In genomic region chr10:105523405-105524088, GRCm38 (mm10) we compare ENCODE assay signal across 7 mouse cellular contexts. TPM values are rescaled to one million over a fixed set of nuclear protein-coding genes. Genes with fewer than 3 reads are reported as not detected.
DNase-seq lines count a peak whose midpoint lies in the region; ATAC-seq lines count a peak whose summit lies in the region.

No protein-coding gene starts in this region.

- H3K27me3 ChIP-seq in hindbrain, embryonic 10.5 days (ENCODE audit: insufficient read depth, poor library complexity, severe bottlenecking), result no peaks in the 10 kb centered on the region
- H3K27me3 ChIP-seq in hindbrain, embryonic 11.5 days (ENCODE audit: control insufficient read depth, insufficient read depth, low read length), result no peaks in the 10 kb centered on the region
- no peaks in the 10 kb centered on the region for H3K27me3 ChIP-seq in neural tube, embryonic 13.5 days
- no peaks in the 10 kb centered on the region for H3K27me3 ChIP-seq in hindbrain, embryonic 16.5 days (replicated peaks; ENCODE audit: control insufficient read depth, insufficient read depth, low read length)
- no peaks in the 10 kb centered on the region for H3K27me3 ChIP-seq in stomach, embryonic 16.5 days (ENCODE audit: control insufficient read depth, insufficient read depth, low read length)

- ATAC-seq in hindbrain, embryonic 11.5 days (ENCODE audit: low FRiP score), result no peak
- ATAC-seq in neural tube, embryonic 13.5 days (ENCODE audit: low read depth), result 0 out of 2 replicates have a peak, but pooled peaks have one; percentile 38
- peak; percentile 25; the same call in 1 of the 2 replicates for ATAC-seq in hindbrain, embryonic 16.5 days
- peak; percentile 92 for ATAC-seq in stomach, embryonic 16.5 days (ENCODE audit: insufficient read depth, low FRiP score)

- H3K9me3 ChIP-seq in hindbrain, embryonic 10.5 days, result no peaks in the 10 kb centered on the region
- no peaks in the 10 kb centered on the region for H3K9me3 ChIP-seq in hindbrain, embryonic 11.5 days (ENCODE audit: control insufficient read depth, low read length)
- H3K9me3 ChIP-seq in neural tube, embryonic 13.5 days, result no peaks in the 10 kb centered on the region
- H3K9me3 ChIP-seq in hindbrain, embryonic 16.5 days (ENCODE audit: control insufficient read depth, low read length), result no peaks in the 10 kb centered on the region
- H3K9me3 ChIP-seq in stomach, embryonic 16.5 days (replicated peaks; ENCODE audit: control insufficient read depth, low read length), result no peaks in the 10 kb centered on the region

- 78% methylated on average over 8 of the region's 8 CpGs for WGBS in hindbrain, embryonic 10.5 days
- 72% methylated on average over 8 of the region's 8 CpGs for WGBS in hindbrain, embryonic 11.5 days
- 36% methylated on average over 8 of the region's 8 CpGs for WGBS in neural tube, embryonic 13.5 days
- WGBS in hindbrain, embryonic 16.5 days, result 58% methylated on average over 8 of the region's 8 CpGs
- WGBS in stomach, embryonic 16.5 days, result 25% methylated on average over 8 of the region's 8 CpGs

- no peak overlapping the region for H3K4me2 ChIP-seq in hindbrain, embryonic 11.5 days (replicated peaks; ENCODE audit: low read depth, low read length)
- H3K4me2 ChIP-seq in neural tube, embryonic 13.5 days, result 0 out of 2 replicates have a peak overlapping the region, but pooled peaks have one; percentile 9
- H3K4me2 ChIP-seq in hindbrain, embryonic 16.5 days (ENCODE audit: low read length), result no peak overlapping the region
- peak overlapping the region; percentile 40 for H3K4me2 ChIP-seq in stomach, embryonic 16.5 days (ENCODE audit: low read depth, low read length)

- H3K9ac ChIP-seq in hindbrain, embryonic 11.5 days (ENCODE audit: low read depth, low read length), result no peak overlapping the region
- H3K9ac ChIP-seq in neural tube, embryonic 13.5 days, result no peak overlapping the region
- no peak overlapping the region for H3K9ac ChIP-seq in hindbrain, embryonic 16.5 days (ENCODE audit: low read depth, low read length)
- H3K9ac ChIP-seq in stomach, embryonic 16.5 days (ENCODE audit: low read length), result 0 out of 2 replicates have a peak overlapping the region, but pooled peaks have one; percentile 31

- DNase-seq in hindbrain, embryonic 10.5 days (ENCODE audit: low spot score), result no peak
- no peak for DNase-seq in hindbrain, embryonic 11.5 days (ENCODE audit: low spot score)
- DNase-seq in neural tube, embryonic 10.5 days (ENCODE audit: extremely low spot score, low spot score), result no peak
- DNase-seq in testis, postnatal 14 days (ENCODE audit: low spot score), result no peak

- 0 out of 2 replicates have a peak overlapping the region, but pooled peaks have one; percentile 23 for H3K27ac ChIP-seq in hindbrain, embryonic 10.5 days
- no peak overlapping the region; the same call in 1 of the 2 replicates for H3K27ac ChIP-seq in hindbrain, embryonic 11.5 days (ENCODE audit: low read depth, low read length)
- peak overlapping the region; percentile 65 for H3K27ac ChIP-seq in neural tube, embryonic 13.5 days (replicated peaks)
- H3K27ac ChIP-seq in hindbrain, embryonic 16.5 days (ENCODE audit: low read depth, low read length), result no peak overlapping the region
- H3K27ac ChIP-seq in stomach, embryonic 16.5 days (ENCODE audit: low read length), result peak overlapping the region; percentile 91

- peaks cover 7% of the 10 kb centered on the region; the same call in 1 of the 2 replicates for H3K4me1 ChIP-seq in hindbrain, embryonic 10.5 days (replicated peaks)
- no peaks in the 10 kb centered on the region for H3K4me1 ChIP-seq in hindbrain, embryonic 11.5 days (replicated peaks; ENCODE audit: control insufficient read depth, insufficient read depth, low read length)
- peaks cover 29% of the 10 kb centered on the region for H3K4me1 ChIP-seq in neural tube, embryonic 13.5 days (replicated peaks)
- H3K4me1 ChIP-seq in hindbrain, embryonic 16.5 days (ENCODE audit: control insufficient read depth, insufficient read depth, low read depth, low read length), result peaks cover 6% of the 10 kb centered on the region
- H3K4me1 ChIP-seq in stomach, embryonic 16.5 days (ENCODE audit: control insufficient read depth, insufficient read depth, low read length), result peaks cover 24% of the 10 kb centered on the region

- H3K4me3 ChIP-seq in hindbrain, embryonic 10.5 days, result no peak overlapping the region
- H3K4me3 ChIP-seq in hindbrain, embryonic 11.5 days (ENCODE audit: low read depth, low read length), result no peak overlapping the region
- H3K4me3 ChIP-seq in neural tube, embryonic 13.5 days, result no peak overlapping the region
- no peak overlapping the region for H3K4me3 ChIP-seq in hindbrain, embryonic 16.5 days (ENCODE audit: low read length)
- H3K4me3 ChIP-seq in stomach, embryonic 16.5 days (replicated peaks; ENCODE audit: low read length), result no peak overlapping the region

- no peaks in the 10 kb centered on the region for H3K36me3 ChIP-seq in hindbrain, embryonic 10.5 days
- no peaks in the 10 kb centered on the region for H3K36me3 ChIP-seq in hindbrain, embryonic 11.5 days (ENCODE audit: control insufficient read depth, insufficient read depth, low read length)
- no peaks in the 10 kb centered on the region for H3K36me3 ChIP-seq in neural tube, embryonic 13.5 days
- no peaks in the 10 kb centered on the region for H3K36me3 ChIP-seq in hindbrain, embryonic 16.5 days (ENCODE audit: control insufficient read depth, insufficient read depth, low read length)
- no peaks in the 10 kb centered on the region for H3K36me3 ChIP-seq in stomach, embryonic 16.5 days (ENCODE audit: control insufficient read depth, insufficient read depth, low read length)

RNA-seq across cellular contexts. Expression of gene Tmtc2, which starts 50.7 kb away (rescaled TPM):
- polyA plus RNA-seq in hindbrain, embryonic 10.5 days (2016; fragmentation: Nextera tagmentation; extraction: Ambion mirVana), result 7.0 and 8.0 TPM in 2 replicates
- 6.4 and 9.5 TPM in 2 replicates for polyA plus RNA-seq in hindbrain, embryonic 11.5 days (2014; fragmentation: Nextera tagmentation; extraction: Ambion mirVana)
- polyA plus RNA-seq in neural tube, embryonic 13.5 days (2015; fragmentation: Nextera tagmentation; extraction: Ambion mirVana), result 9.0 and 10.0 TPM in 2 replicates
- 7.2 and 7.3 TPM in 2 replicates for polyA plus RNA-seq in hindbrain, embryonic 16.5 days (2015; fragmentation: Nextera tagmentation; extraction: Ambion mirVana)
- polyA plus RNA-seq in stomach, embryonic 16.5 days (2015; fragmentation: Nextera tagmentation; extraction: Ambion mirVana), result 8.9 and 9.6 TPM in 2 replicates

Comparison
In these comparisons a context has a peak if more than half of its experiments do, and no peak if none do; other contexts are left out.
1. H3K27ac ChIP-seq: peak in hindbrain, embryonic 10.5 days (single experiment), neural tube, embryonic 13.5 days (single experiment) and stomach, embryonic 16.5 days (single experiment); none in hindbrain, embryonic 11.5 days (single experiment) and hindbrain, embryonic 16.5 days (single experiment).
2. H3K4me2 ChIP-seq: peak in neural tube, embryonic 13.5 days (single experiment) and stomach, embryonic 16.5 days (single experiment); none in hindbrain, embryonic 11.5 days (single experiment) and hindbrain, embryonic 16.5 days (single experiment).